Mouse (Mus musculus) lung, adult 2 months (tissue): Measurements from ENCODE around the gene 2610507B11Rik. TPM values are rescaled to one million over a fixed set of nuclear protein-coding genes. Genes with fewer than 3 reads are reported as not detected.

Experiments used
- DNase-seq: peaks from one replicate; pipeline ENCODE4 v3.0.0; 2022
- H3K4me1 ChIP-seq: fragments of 200-500 bp; 2 replicates; pipeline ENCODE4 v1.6.1; 2011; ENCODE audit warnings: low read length; ENCODE audit not compliant: control insufficient read depth, insufficient read depth
- H3K4me3 ChIP-seq: fragments of 200-500 bp; replicated peaks from 2 replicates; pipeline ENCODE3; 2011; ENCODE audit warnings: low read depth, mild to moderate bottlenecking, control low read depth, low read length; ENCODE audit errors: extremely low read depth
- CTCF ChIP-seq: fragments of 200-500 bp; IDR thresholded peaks from 2 replicates; pipeline ENCODE4 v1.5.1; 2011; ENCODE audit warnings: mild to moderate bottlenecking, low read length, control low read depth; ENCODE audit not compliant: insufficient read depth
- POLR2A ChIP-seq: fragments of 200-500 bp; IDR thresholded peaks from 2 replicates; pipeline ENCODE4 v1.6.1; 2011; ENCODE audit warnings: low read depth, mild to moderate bottlenecking, control low read depth, low read length, borderline replicate concordance; ENCODE audit errors: extremely low read depth
- WGBS: fragments of 180-500 bp; shearing (Covaris S2); methylation state at CpG from one replicate; pipeline ENCODE4 v1.1.7; 2018; 5-methylcytosine and 5-hydroxymethylcytosine counted together
- polyA plus RNA-seq: library from polyadenylated mRNA; depleted of rRNA; stranded (reverse); fragments of >200 nt; gene quantifications from 2 replicates; pipeline ENCODE4 v1.2.3, GENCODE M21; 2012; rRNA removed

The 2610507B11Rik gene
- 53.9 and 65.4 TPM in 2 replicates for polyA plus RNA-seq

- under 1% methylated on average over 100 of the region's 115 CpGs for WGBS
- DNase-seq = peak; percentile 91
- TF ChIP-seq CTCF = no peak
- TF ChIP-seq POLR2A = peak; percentile 69; the same call in 1 of the 2 replicates
- H3K4me1 ChIP-seq = no peaks in the 10 kb centered on the region
- H3K4me3 ChIP-seq = peak within 1 kb of the TSS; percentile 93
Measured at GRCm38 (mm10) chr11:78261380-78262352, at the start of gene 2610507B11Rik. Gene 2610507B11Rik (plus strand): TSS chr11:78261752.

- Histone ChIP-seq H3K4me1 (no peaks in the 10 kb centered on the region), H3K4me3 (no peak overlapping the region)
- 74% methylated on average over 14 of the region's 14 CpGs for WGBS
- DNase-seq = no peak
- TF ChIP-seq CTCF = no peak
- no peak for TF ChIP-seq POLR2A
Measured at GRCm38 (mm10) chr11:78213086-78213817, 48.3 kb upstream of the 2610507B11Rik start.

GRCm38 (mm10) chr11:78215709-78216317, 45.7 kb upstream of the 2610507B11Rik start:
- no peak for TF ChIP-seq POLR2A
- TF ChIP-seq CTCF = no peak
- DNase-seq = no peak
- Histone ChIP-seq H3K4me1 (no peaks in the 10 kb centered on the region), H3K4me3 (no peak overlapping the region)
- WGBS = 87% methylated on average over 11 of the region's 11 CpGs

- WGBS = 83% methylated on average over 4 of the region's 4 CpGs
- DNase-seq = no peak
- no peak for TF ChIP-seq CTCF
- TF ChIP-seq POLR2A = no peak
Measured at GRCm38 (mm10) chr11:78223586-78223985, 38.0 kb upstream of the 2610507B11Rik start.

GRCm38 (mm10) chr11:78231518-78231917, 30.0 kb upstream of the 2610507B11Rik start:
- DNase-seq = no peak
- Histone ChIP-seq H3K4me1 (no peaks in the 10 kb centered on the region), H3K4me3 (no peak overlapping the region)
- 93% methylated on average over 6 of the region's 6 CpGs for WGBS
- TF ChIP-seq CTCF (no peak), POLR2A (no peak)

More at GRCm38 (mm10) chr11:78223586-78223985, 38.0 kb upstream of the 2610507B11Rik start:
- H3K4me3 ChIP-seq = no peak overlapping the region
- no peaks in the 10 kb centered on the region for H3K4me1 ChIP-seq

GRCm38 (mm10) chr11:78240193-78240857, 21.2 kb upstream of the 2610507B11Rik start:
- H3K4me3 ChIP-seq = no peak overlapping the region
- no peak for TF ChIP-seq POLR2A
- no peak for TF ChIP-seq CTCF
- WGBS = 71% methylated on average over 9 of the region's 9 CpGs
- H3K4me1 ChIP-seq = no peaks in the 10 kb centered on the region
- DNase-seq = no peak

- under 1% methylated on average over 19 of the region's 19 CpGs for WGBS
- Histone ChIP-seq H3K4me3 (peak overlapping the region; percentile 98), H3K4me1 (peaks cover 4% of the 10 kb centered on the region)
- no peak for DNase-seq
- TF ChIP-seq CTCF = no peak
- no peak for TF ChIP-seq POLR2A
Measured at GRCm38 (mm10) chr11:78245261-78245626, 16.3 kb upstream of the 2610507B11Rik start.

- peak; percentile 92 for DNase-seq
- no peak for TF ChIP-seq CTCF
- TF ChIP-seq POLR2A = peak; percentile 91
- under 1% methylated on average over 50 of the region's 50 CpGs for WGBS
- Histone ChIP-seq H3K4me1 (peaks cover 4% of the 10 kb centered on the region), H3K4me3 (peak within 1 kb of the TSS; percentile 98)
Measured at GRCm38 (mm10) chr11:78245627-78246317, 15.8 kb upstream of the 2610507B11Rik start, which contains the start of the genes Sdf2 and Supt6. Gene Sdf2 (plus strand): TSS chr11:78245746. Gene Supt6 (minus strand): TSS chr11:78245987.
